Mouse (Mus musculus) frontal cortex, postnatal 14 days (tissue): Measurements from ENCODE around the gene Sfi1.
A peak's percentile ranks its signal among the peaks of the same experiment; 100 is the strongest.
"Not testable (repeated sequence)": the region's sequence is repeated elsewhere in the genome, so short reads cannot be mapped to it uniquely, and the experiment has no call there.

ENCODE experiments used
- DNase-seq, 2 experiments: peaks; one replicate each; pipeline ENCODE4 v3.0.0; 2022; ENCODE audit warnings: low spot score in 2 of 2

Gene Sfi1

GRCm38 (mm10) chr11:3173425-3174318 lies 19.6 kb downstream of the Sfi1 start:
- DNase-seq: peak; percentile 61 to 67

- not testable (repeated sequence) for DNase-seq
These were observed 20.7 kb downstream of the Sfi1 start for GRCm38 (mm10) chr11:3172526-3172925.

- peak; percentile 32 to 57 for DNase-seq
These were observed 21.3 kb downstream of the Sfi1 start for GRCm38 (mm10) chr11:3171931-3172330.

GRCm38 (mm10) chr11:3169042-3169441 lies 24.2 kb downstream of the Sfi1 start:
- not testable (repeated sequence) for DNase-seq

GRCm38 (mm10) chr11:3167571-3168001 lies 25.7 kb downstream of the Sfi1 start:
- not testable (repeated sequence) for DNase-seq

- DNase-seq: not testable (repeated sequence)
These were observed 26.1 kb downstream of the Sfi1 start for GRCm38 (mm10) chr11:3167129-3167528.

- not testable (repeated sequence) for DNase-seq
These were observed 26.9 kb downstream of the Sfi1 start for GRCm38 (mm10) chr11:3166321-3166720.

GRCm38 (mm10) chr11:3165210-3165782 lies 28.0 kb downstream of the Sfi1 start:
- DNase-seq: not testable (repeated sequence)

- DNase-seq: not testable (repeated sequence)
These were observed 29.6 kb downstream of the Sfi1 start for GRCm38 (mm10) chr11:3163661-3164060.

- DNase-seq: not testable (repeated sequence)
These were observed 30.1 kb downstream of the Sfi1 start for GRCm38 (mm10) chr11:3163122-3163521.

- DNase-seq: peak; percentile 54 to 67
These were observed 30.9 kb downstream of the Sfi1 start for GRCm38 (mm10) chr11:3162236-3162897.

- peak; percentile 31 to 56 for DNase-seq
These were observed 31.9 kb downstream of the Sfi1 start for GRCm38 (mm10) chr11:3161370-3161769.

- not testable (repeated sequence) for DNase-seq
These were observed 34.5 kb downstream of the Sfi1 start for GRCm38 (mm10) chr11:3158800-3159199.

- DNase-seq: not testable (repeated sequence)
These were observed 35.3 kb downstream of the Sfi1 start for GRCm38 (mm10) chr11:3157996-3158395.

- DNase-seq: not testable (repeated sequence)
These were observed 36.3 kb downstream of the Sfi1 start for GRCm38 (mm10) chr11:3156991-3157390.

GRCm38 (mm10) chr11:3153666-3154397 lies 39.4 kb downstream of the Sfi1 start:
- peak in 1 of 2 experiments; percentile 65 for DNase-seq

GRCm38 (mm10) chr11:3151358-3151757 lies 41.9 kb downstream of the Sfi1 start:
- DNase-seq: not testable (repeated sequence)

- DNase-seq: not testable (repeated sequence)
These were observed 42.6 kb downstream of the Sfi1 start for GRCm38 (mm10) chr11:3150677-3151003.

GRCm38 (mm10) chr11:3150003-3150676 lies 43.1 kb downstream of the Sfi1 start:
- not testable (repeated sequence) for DNase-seq

- not testable (repeated sequence) for DNase-seq
These were observed 43.8 kb downstream of the Sfi1 start for GRCm38 (mm10) chr11:3149471-3149870.

- DNase-seq: not testable (repeated sequence)
These were observed 46.5 kb downstream of the Sfi1 start for GRCm38 (mm10) chr11:3146806-3147205.
